Mouse (Mus musculus) hindbrain, embryonic 15.5 days (tissue): ENCODE results near the gene Cypt3. TPM values are rescaled to one million over a fixed set of nuclear protein-coding genes. Genes with fewer than 3 reads are reported as not detected.
A peak's percentile ranks its signal among the peaks of the same experiment; 100 is the strongest.

Experiments
- ATAC-seq: fragments of 200-750 bp; cut with Nextera tagmentation; 2 replicates; pipeline ENCODE4 v1.8.0; 2017; ENCODE audit warnings: low read depth, moderate number of reproducible peaks, moderate TSS enrichment; ENCODE audit not compliant: low FRiP score
- H3K27ac ChIP-seq: fragments of 300-500 bp; sonication (generic); replicated peaks from 2 replicates; pipeline ENCODE4 v1.5.1; 2015; ENCODE audit warnings: mild to moderate bottlenecking, inconsistent platforms
- H3K27me3 ChIP-seq: fragments of 300-500 bp; sonication (generic); 2 replicates; pipeline ENCODE4 v1.6.1; 2015; ENCODE audit warnings: control low read depth, inconsistent platforms
- H3K36me3 ChIP-seq: fragments of 300-500 bp; sonication (generic); 2 replicates; pipeline ENCODE4 v1.6.1; 2015; ENCODE audit warnings: control low read depth, inconsistent platforms
- H3K4me1 ChIP-seq: fragments of 300-500 bp; sonication (generic); replicated peaks from 2 replicates; pipeline ENCODE4 v1.6.1; 2015; ENCODE audit warnings: control low read depth, inconsistent platforms
- H3K4me2 ChIP-seq: fragments of 300-500 bp; sonication (generic); 2 replicates; pipeline ENCODE4 v1.6.1; 2015; ENCODE audit warnings: moderate library complexity, mild to moderate bottlenecking, inconsistent platforms
- H3K4me3 ChIP-seq: fragments of 300-500 bp; sonication (generic); 2 replicates; pipeline ENCODE4 v1.5.1; 2015; ENCODE audit warnings: mild to moderate bottlenecking, inconsistent platforms
- H3K9ac ChIP-seq: fragments of 300-500 bp; sonication (generic); 2 replicates; pipeline ENCODE4 v1.6.1; 2015; ENCODE audit warnings: inconsistent platforms
- H3K9me3 ChIP-seq: fragments of 300-500 bp; sonication (generic); 2 replicates; pipeline ENCODE4 v1.6.1; 2016; ENCODE audit warnings: control low read depth, inconsistent platforms
- WGBS: fragments of 180-500 bp; shearing (Covaris S2); methylation state at CpG from one replicate; pipeline ENCODE4 v1.1.7; 2015; 5-methylcytosine and 5-hydroxymethylcytosine counted together
- polyA plus RNA-seq: library from polyadenylated mRNA; unstranded; fragments of >200 nt; fragmentation: Nextera tagmentation; extraction: Ambion mirVana; gene quantifications from 2 replicates; pipeline ENCODE4 v1.2.1, GENCODE M21; 2015

Gene Cypt3
- not detected in 2 replicates for polyA plus RNA-seq

DNA sequence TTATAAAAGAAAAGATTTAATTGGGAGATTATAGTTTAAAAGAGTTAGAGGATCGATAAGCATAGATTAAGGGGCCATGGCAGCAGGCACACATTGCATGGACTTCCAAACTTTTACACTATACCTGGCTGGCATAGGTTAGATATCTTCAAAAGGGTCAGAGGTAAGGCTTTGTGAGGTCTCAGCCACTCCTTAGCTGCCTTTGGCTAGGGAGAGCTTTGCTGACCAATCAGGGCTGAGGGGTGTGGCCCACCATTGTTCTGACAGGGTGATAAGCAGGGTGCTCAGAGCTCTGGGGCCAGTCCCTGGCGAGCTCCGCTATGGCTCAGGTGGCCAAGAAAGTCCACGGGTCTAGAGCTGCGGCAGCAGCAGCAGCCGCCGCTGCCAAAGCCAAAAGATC lies at the start of gene Cypt3:
Gene Cypt3, plus strand, starts transcription at position 301 of the 400 bp plus-strand sequence.
- no peak within 1 kb of the TSS for H3K9ac ChIP-seq
- 80% methylated on average over 7 of the region's 7 CpGs for WGBS
- no peak for ATAC-seq
- no peak within 1 kb of the TSS for H3K4me2 ChIP-seq
- H3K36me3 ChIP-seq = no peaks in the 10 kb centered on the region
- H3K4me1 ChIP-seq = no peaks in the 10 kb centered on the region
- H3K9me3 ChIP-seq = no peaks in the 10 kb centered on the region
- no peak within 1 kb of the TSS for H3K27ac ChIP-seq
- H3K4me3 ChIP-seq = no peak within 1 kb of the TSS
- H3K27me3 ChIP-seq = no peaks in the 10 kb centered on the region

DNA sequence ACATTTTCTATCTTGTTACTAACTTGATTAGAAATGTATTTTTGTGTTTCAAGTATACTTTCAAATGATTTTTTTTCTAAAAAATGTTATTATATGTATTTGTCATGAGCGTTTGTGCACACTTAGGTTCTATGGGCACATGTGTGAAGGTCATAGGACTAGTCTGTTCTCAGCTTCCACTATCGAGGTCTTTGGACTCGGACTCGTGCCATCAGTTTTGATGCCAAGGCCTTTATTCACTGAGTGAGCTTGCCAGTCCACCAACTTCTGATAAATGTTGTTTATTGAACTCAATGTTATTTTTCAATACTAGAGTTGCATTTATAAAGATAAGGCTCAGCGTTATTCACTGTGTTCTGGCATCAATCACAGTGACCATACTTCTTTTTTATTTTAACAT lies 42.9 kb upstream of the Cypt3 start:
- Histone ChIP-seq H3K27me3 (no peaks in the 10 kb centered on the region), H3K36me3 (no peaks in the 10 kb centered on the region), H3K4me3 (no peak overlapping the region), H3K9me3 (no peaks in the 10 kb centered on the region), H3K4me2 (no peak overlapping the region), H3K9ac (no peak overlapping the region), H3K27ac (no peak overlapping the region), H3K4me1 (no peaks in the 10 kb centered on the region)
- no peak for ATAC-seq
- WGBS = 91% methylated on average over 5 of the region's 5 CpGs

DNA sequence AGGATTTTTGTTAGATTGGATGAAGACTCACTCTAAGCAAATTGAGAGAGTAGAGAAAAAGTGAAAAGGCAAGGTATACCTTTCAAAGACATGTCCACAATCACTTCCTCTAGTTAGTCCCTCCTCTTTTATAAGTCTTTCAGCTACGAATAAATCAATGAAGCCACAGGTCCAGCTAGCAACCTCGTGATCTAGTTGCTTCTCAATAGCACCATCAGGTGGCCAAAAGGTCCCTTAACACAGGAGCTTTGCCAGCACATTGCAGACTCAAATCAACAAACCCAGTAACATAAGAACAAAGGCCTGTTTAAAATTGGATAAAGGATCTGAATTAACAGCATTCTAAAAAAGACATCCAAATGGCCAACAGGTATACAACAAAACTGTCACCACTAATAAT lies 30.0 kb upstream of the Cypt3 start:
- 18% methylated on average over 2 of the region's 2 CpGs for WGBS
- H3K4me1 ChIP-seq = no peaks in the 10 kb centered on the region

DNA sequence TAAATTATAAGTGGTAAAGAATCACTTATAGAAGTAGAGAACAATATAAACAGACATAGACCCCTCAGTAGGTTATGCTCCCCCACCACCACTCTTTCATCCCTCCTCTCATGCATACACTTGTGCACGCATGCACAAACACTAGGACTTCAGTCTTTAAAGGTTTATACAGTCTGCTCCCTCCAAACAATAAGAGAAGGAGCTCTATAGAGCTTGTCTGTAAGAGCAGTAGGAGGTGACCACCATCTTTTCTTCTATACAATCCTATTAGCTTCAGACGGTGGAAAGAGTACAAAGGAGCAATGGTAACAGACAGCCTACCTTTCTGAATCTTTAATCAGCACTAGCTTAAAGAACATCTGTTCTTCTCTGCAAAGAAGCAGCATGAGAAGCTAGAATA lies 1.8 kb upstream of the Cypt3 start:
- 27% methylated on average over 2 of the region's 2 CpGs for WGBS

More for the DNA sequence above, 30.0 kb upstream of the Cypt3 start:
- 0 out of 2 replicates have a peak, but pooled peaks have one; percentile 65 for ATAC-seq
- Histone ChIP-seq H3K4me2 (no peak overlapping the region), H3K36me3 (no peaks in the 10 kb centered on the region), H3K9ac (no peak overlapping the region), H3K27me3 (no peaks in the 10 kb centered on the region), H3K27ac (no peak overlapping the region), H3K9me3 (no peaks in the 10 kb centered on the region), H3K4me3 (no peak overlapping the region)

DNA sequence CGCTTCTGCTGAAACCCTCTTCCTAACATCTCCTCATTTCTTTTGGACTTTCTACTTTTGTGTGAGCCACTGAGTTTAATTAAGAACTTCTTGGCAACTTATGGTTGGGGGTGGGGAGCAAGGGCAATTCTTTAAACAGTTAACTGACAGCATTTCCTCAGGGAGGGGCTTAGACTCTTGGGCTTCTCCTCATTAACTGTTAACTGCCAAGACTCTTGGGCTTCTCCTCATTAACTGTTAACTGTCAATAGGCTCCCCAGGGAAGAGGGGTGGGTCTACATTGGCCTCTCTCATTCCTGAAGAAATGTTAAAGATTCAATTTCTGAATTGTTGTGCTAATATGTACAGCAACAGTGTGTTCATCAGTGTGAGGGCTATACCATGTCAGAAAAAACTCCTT lies 6.3 kb downstream of the Cypt3 start:
- Histone ChIP-seq H3K27me3 (no peaks in the 10 kb centered on the region), H3K4me2 (no peak overlapping the region), H3K9me3 (no peaks in the 10 kb centered on the region), H3K4me3 (no peak overlapping the region), H3K4me1 (no peaks in the 10 kb centered on the region), H3K36me3 (no peaks in the 10 kb centered on the region), H3K9ac (no peak overlapping the region), H3K27ac (no peak overlapping the region)
- 81% methylated on average over 1 of the region's 1 CpGs for WGBS
- no peak for ATAC-seq

More for the DNA sequence above, 1.8 kb upstream of the Cypt3 start:
- Histone ChIP-seq H3K4me2 (no peak overlapping the region), H3K36me3 (no peaks in the 10 kb centered on the region), H3K9ac (no peak overlapping the region), H3K9me3 (no peaks in the 10 kb centered on the region), H3K27me3 (no peaks in the 10 kb centered on the region), H3K4me3 (no peak overlapping the region), H3K4me1 (no peaks in the 10 kb centered on the region), H3K27ac (no peak overlapping the region)
- ATAC-seq = no peak

DNA sequence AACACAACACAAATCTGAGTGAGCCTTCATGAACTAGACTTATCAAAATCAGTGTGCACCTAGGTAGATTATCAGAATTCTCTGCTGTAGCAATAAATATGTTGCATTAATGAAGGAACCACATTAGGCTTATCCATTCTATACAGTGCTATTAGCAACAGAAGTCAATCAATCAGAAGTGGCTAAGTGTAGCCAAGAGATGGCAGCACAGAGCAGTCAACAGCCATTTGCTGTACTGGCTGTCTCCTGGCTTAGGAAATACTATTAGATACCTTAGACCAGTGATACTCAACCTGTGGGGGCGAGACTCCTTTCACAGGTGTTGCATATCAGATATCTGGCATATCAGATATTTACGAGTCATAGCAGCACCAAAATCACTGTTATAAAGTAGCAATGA lies 41.2 kb downstream of the Cypt3 start:
- 61% methylated on average over 2 of the region's 2 CpGs for WGBS
- Histone ChIP-seq H3K9ac (no peak overlapping the region), H3K9me3 (no peaks in the 10 kb centered on the region), H3K4me1 (no peaks in the 10 kb centered on the region), H3K27ac (no peak overlapping the region), H3K4me3 (no peak overlapping the region), H3K36me3 (no peaks in the 10 kb centered on the region), H3K27me3 (no peaks in the 10 kb centered on the region), H3K4me2 (no peak overlapping the region)
- no peak for ATAC-seq

Other genes starting within 250 kb of the Cypt3 start
- gene Ubqln2, start 60.4 kb upstream of the Cypt3 start, polyA plus RNA-seq = 51.2 and 52.4 TPM in 2 replicates
- gene Kctd12b, start 137.8 kb downstream of the Cypt3 start, polyA plus RNA-seq = 3.2 and 3.4 TPM in 2 replicates
- 142 and 147 TPM in 2 replicates for gene Nbdy, start 165.0 kb downstream of the Cypt3 start, polyA plus RNA-seq